Mouse (Mus musculus) urinary bladder, postnatal 14 days (tissue): ENCODE measurements at regions not wholly inside any gene's neighbourhood (a gene's known extent, or its start where the extent isn't known, plus 50 kb on each side); places are given as distances from the start of the nearest gene placed in this dataset.
A peak's percentile ranks its signal among the peaks of the same experiment; 100 is the strongest.
"Not testable (repeated sequence)": the region's sequence is repeated elsewhere in the genome, so short reads cannot be mapped to it uniquely, and the experiment has no call there.

ENCODE experiments used
- DNase-seq: peaks from one replicate; pipeline ENCODE4 v3.0.0; 2021; ENCODE audit warnings: low spot score

GRCm38 (mm10) chr8:8919582-8920503 lies 229.5 kb upstream of the Arglu1 start:
- DNase-seq, result no peak

GRCm38 (mm10) chr8:8919040-8919439 lies 228.7 kb upstream of the Arglu1 start:
- DNase-seq, result no peak

- no peak for DNase-seq
These were observed 217.3 kb upstream of the Arglu1 start for GRCm38 (mm10) chr8:8907478-8908165.

- no peak for DNase-seq
These were observed 202.7 kb upstream of the Arglu1 start for GRCm38 (mm10) chr8:8892996-8893395.

GRCm38 (mm10) chr8:8877286-8877685 lies 187.0 kb upstream of the Arglu1 start:
- DNase-seq, result no peak

GRCm38 (mm10) chr8:8876879-8877278 lies 186.6 kb upstream of the Arglu1 start:
- DNase-seq, result no peak

GRCm38 (mm10) chr8:8876469-8876868 lies 186.1 kb upstream of the Arglu1 start:
- no peak for DNase-seq

GRCm38 (mm10) chr8:8871938-8872337 lies 181.6 kb upstream of the Arglu1 start:
- no peak for DNase-seq

- DNase-seq, result no peak
These were observed 180.7 kb upstream of the Arglu1 start for GRCm38 (mm10) chr8:8871039-8871438.

- DNase-seq, result no peak
These were observed 180.2 kb upstream of the Arglu1 start for GRCm38 (mm10) chr8:8870487-8870886.

GRCm38 (mm10) chr8:8869338-8869737 lies 179.0 kb upstream of the Arglu1 start:
- DNase-seq, result no peak

GRCm38 (mm10) chr8:8867924-8868323 lies 177.6 kb upstream of the Arglu1 start:
- DNase-seq, result no peak

- DNase-seq, result peak; percentile 22
These were observed 176.9 kb upstream of the Arglu1 start for GRCm38 (mm10) chr8:8867126-8867777.

- no peak for DNase-seq
These were observed 172.4 kb upstream of the Arglu1 start for GRCm38 (mm10) chr8:8862767-8863166.

GRCm38 (mm10) chr8:8861331-8861940 lies 171.1 kb upstream of the Arglu1 start:
- no peak for DNase-seq

- DNase-seq, result no peak
These were observed 168.3 kb upstream of the Arglu1 start for GRCm38 (mm10) chr8:8858636-8859035.

GRCm38 (mm10) chr8:8852656-8853366 lies 162.5 kb upstream of the Arglu1 start:
- DNase-seq, result no peak

- no peak for DNase-seq
These were observed 160.9 kb upstream of the Arglu1 start for GRCm38 (mm10) chr8:8851271-8851670.

GRCm38 (mm10) chr8:8850766-8851165 lies 160.4 kb upstream of the Arglu1 start:
- no peak for DNase-seq

- DNase-seq, result no peak
These were observed 157.3 kb upstream of the Arglu1 start for GRCm38 (mm10) chr8:8847579-8847978.

- no peak for DNase-seq
These were observed 152.0 kb upstream of the Arglu1 start for GRCm38 (mm10) chr8:8842326-8842725.

- DNase-seq, result not testable (repeated sequence)
These were observed 145.8 kb upstream of the Arglu1 start for GRCm38 (mm10) chr8:8836166-8836565.
